Mouse (Mus musculus) heart, embryonic 12.5 days (tissue): ENCODE measurements at regions not wholly inside any gene's neighbourhood (a gene's known extent, or its start where the extent isn't known, plus 50 kb on each side); places are given as distances from the start of the nearest gene placed in this dataset.

Experiments used
- ATAC-seq: fragments of 200-750 bp; cut with Nextera tagmentation; 2 replicates; pipeline ENCODE4 v1.8.0; 2017; ENCODE audit warnings: moderate TSS enrichment, moderate library complexity; ENCODE audit not compliant: insufficient number of reproducible peaks, low FRiP score
- H3K27ac ChIP-seq: fragments of 300-500 bp; sonication (generic); 2 replicates; pipeline ENCODE4 v1.5.1; 2016; ENCODE audit warnings: mild to moderate bottlenecking, moderate library complexity; ENCODE audit not compliant: poor library complexity, severe bottlenecking
- H3K27me3 ChIP-seq: fragments of 300-500 bp; sonication (generic); replicated peaks from 2 replicates; pipeline ENCODE4 v1.6.1; 2016; ENCODE audit warnings: mild to moderate bottlenecking, moderate library complexity
- H3K36me3 ChIP-seq: fragments of 300-500 bp; sonication (generic); 2 replicates; pipeline ENCODE4 v1.6.1; 2016; ENCODE audit warnings: mild to moderate bottlenecking, moderate library complexity
- H3K4me1 ChIP-seq: fragments of 300-500 bp; sonication (generic); replicated peaks from 2 replicates; pipeline ENCODE4 v1.6.1; 2016; ENCODE audit warnings: mild to moderate bottlenecking
- H3K4me2 ChIP-seq: fragments of 300-500 bp; sonication (generic); 2 replicates; pipeline ENCODE4 v1.6.1; 2016; ENCODE audit warnings: mild to moderate bottlenecking, moderate library complexity
- H3K4me3 ChIP-seq: fragments of 300-500 bp; sonication (generic); 2 replicates; pipeline ENCODE4 v1.5.1; 2016; ENCODE audit warnings: mild to moderate bottlenecking
- H3K9ac ChIP-seq: fragments of 300-500 bp; sonication (generic); 2 replicates; pipeline ENCODE4 v1.6.1; 2016; ENCODE audit warnings: mild to moderate bottlenecking, moderate library complexity
- H3K9me3 ChIP-seq: fragments of 300-500 bp; sonication (generic); replicated peaks from 2 replicates; pipeline ENCODE4 v1.6.1; 2016; ENCODE audit warnings: mild to moderate bottlenecking, moderate library complexity
- WGBS: fragments of 180-500 bp; shearing (Covaris S2); methylation state at CpG from one replicate; pipeline ENCODE4 v1.1.7; 2016; 5-methylcytosine and 5-hydroxymethylcytosine counted together

- Histone ChIP-seq H3K9me3 (no peaks in the 10 kb centered on the region), H3K4me1 (peaks cover 7% of the 10 kb centered on the region; the same call in 1 of the 2 replicates), H3K27me3 (no peaks in the 10 kb centered on the region), H3K36me3 (no peaks in the 10 kb centered on the region), H3K9ac (no peak overlapping the region), H3K27ac (no peak overlapping the region), H3K4me2 (no peak overlapping the region), H3K4me3 (no peak overlapping the region)
- WGBS = 60% methylated on average over 4 of the region's 4 CpGs
- ATAC-seq = no peak
These were observed 95.2 kb upstream of the Fyn start for GRCm38 (mm10) chr10:39273426-39273825.

GRCm38 (mm10) chr10:39272387-39272949 lies 96.2 kb upstream of the Fyn start:
- Histone ChIP-seq H3K4me3 (no peak overlapping the region), H3K9ac (no peak overlapping the region), H3K27me3 (no peaks in the 10 kb centered on the region), H3K4me1 (peaks cover 7% of the 10 kb centered on the region; the same call in 1 of the 2 replicates), H3K9me3 (no peaks in the 10 kb centered on the region), H3K27ac (no peak overlapping the region), H3K4me2 (no peak overlapping the region), H3K36me3 (no peaks in the 10 kb centered on the region)
- ATAC-seq = no peak
- WGBS = 72% methylated on average over 6 of the region's 6 CpGs

GRCm38 (mm10) chr10:39270406-39270805 lies 98.2 kb upstream of the Fyn start:
- ATAC-seq = no peak
- Histone ChIP-seq H3K4me2 (no peak overlapping the region), H3K36me3 (no peaks in the 10 kb centered on the region), H3K27me3 (no peaks in the 10 kb centered on the region), H3K4me1 (peaks cover 17% of the 10 kb centered on the region), H3K4me3 (no peak overlapping the region), H3K9ac (no peak overlapping the region), H3K9me3 (no peaks in the 10 kb centered on the region), H3K27ac (no peak overlapping the region)
- 77% methylated on average over 3 of the region's 3 CpGs for WGBS

GRCm38 (mm10) chr10:39267236-39267635 lies 101.4 kb upstream of the Fyn start:
- no peaks in the 10 kb centered on the region for H3K36me3 ChIP-seq
- WGBS = 86% methylated on average over 6 of the region's 6 CpGs
- 0 out of 2 replicates have a peak overlapping the region, but pooled peaks have one; percentile 33 for H3K27ac ChIP-seq
- H3K4me1 ChIP-seq = peaks cover 19% of the 10 kb centered on the region
- H3K9ac ChIP-seq = no peak overlapping the region
- H3K27me3 ChIP-seq = no peaks in the 10 kb centered on the region
- no peaks in the 10 kb centered on the region for H3K9me3 ChIP-seq
- H3K4me3 ChIP-seq = no peak overlapping the region
- no peak overlapping the region for H3K4me2 ChIP-seq
- ATAC-seq = no peak

- Histone ChIP-seq H3K4me2 (no peak overlapping the region), H3K27me3 (no peaks in the 10 kb centered on the region), H3K9me3 (no peaks in the 10 kb centered on the region), H3K9ac (no peak overlapping the region), H3K36me3 (no peaks in the 10 kb centered on the region), H3K4me3 (no peak overlapping the region), H3K4me1 (peaks cover 25% of the 10 kb centered on the region), H3K27ac (peak overlapping the region; percentile 67)
- 36% methylated on average over 5 of the region's 5 CpGs for WGBS
- peak; percentile 85 for ATAC-seq
These were observed 102.2 kb upstream of the Fyn start for GRCm38 (mm10) chr10:39266482-39266881.

GRCm38 (mm10) chr10:39262466-39262865 lies 98.9 kb upstream of the Ccn6 start:
- 17% methylated on average over 7 of the region's 7 CpGs for WGBS

GRCm38 (mm10) chr10:39261174-39262145 lies 97.9 kb upstream of the Ccn6 start:
- ATAC-seq = no peak
- Histone ChIP-seq H3K9ac (no peak overlapping the region), H3K27me3 (no peaks in the 10 kb centered on the region), H3K9me3 (no peaks in the 10 kb centered on the region), H3K27ac (no peak overlapping the region), H3K4me2 (no peak overlapping the region), H3K4me1 (peaks cover 19% of the 10 kb centered on the region), H3K36me3 (no peaks in the 10 kb centered on the region), H3K4me3 (no peak overlapping the region)
- 64% methylated on average over 8 of the region's 8 CpGs for WGBS

More at GRCm38 (mm10) chr10:39262466-39262865, 98.9 kb upstream of the Ccn6 start:
- Histone ChIP-seq H3K9ac (no peak overlapping the region), H3K27ac (0 out of 2 replicates have a peak overlapping the region, but pooled peaks have one; percentile 46), H3K27me3 (no peaks in the 10 kb centered on the region), H3K4me1 (peaks cover 25% of the 10 kb centered on the region), H3K9me3 (no peaks in the 10 kb centered on the region), H3K36me3 (no peaks in the 10 kb centered on the region), H3K4me2 (peak overlapping the region; percentile 42), H3K4me3 (no peak overlapping the region)
- no peak for ATAC-seq

- Histone ChIP-seq H3K27ac (no peak overlapping the region), H3K4me1 (peaks cover 14% of the 10 kb centered on the region), H3K4me3 (no peak overlapping the region), H3K36me3 (no peaks in the 10 kb centered on the region), H3K27me3 (no peaks in the 10 kb centered on the region), H3K4me2 (no peak overlapping the region), H3K9ac (no peak overlapping the region), H3K9me3 (no peaks in the 10 kb centered on the region)
- no peak for ATAC-seq
- 83% methylated on average over 6 of the region's 6 CpGs for WGBS
These were observed 96.5 kb upstream of the Ccn6 start for GRCm38 (mm10) chr10:39260061-39260460.

- 76% methylated on average over 2 of the region's 2 CpGs for WGBS
These were observed 94.0 kb upstream of the Ccn6 start for GRCm38 (mm10) chr10:39257371-39258154.

GRCm38 (mm10) chr10:39254561-39254960 lies 91.0 kb upstream of the Ccn6 start:
- Histone ChIP-seq H3K4me3 (no peak overlapping the region), H3K4me2 (no peak overlapping the region), H3K9ac (no peak overlapping the region), H3K36me3 (no peaks in the 10 kb centered on the region), H3K27ac (no peak overlapping the region), H3K27me3 (no peaks in the 10 kb centered on the region), H3K9me3 (no peaks in the 10 kb centered on the region), H3K4me1 (no peaks in the 10 kb centered on the region)
- ATAC-seq = no peak
- WGBS = 58% methylated on average over 2 of the region's 2 CpGs

More at GRCm38 (mm10) chr10:39257371-39258154, 94.0 kb upstream of the Ccn6 start:
- Histone ChIP-seq H3K4me2 (no peak overlapping the region), H3K4me1 (peaks cover 9% of the 10 kb centered on the region), H3K27ac (no peak overlapping the region), H3K27me3 (no peaks in the 10 kb centered on the region), H3K4me3 (no peak overlapping the region), H3K9ac (no peak overlapping the region), H3K9me3 (no peaks in the 10 kb centered on the region), H3K36me3 (no peaks in the 10 kb centered on the region)
- no peak for ATAC-seq

- Histone ChIP-seq H3K27me3 (no peaks in the 10 kb centered on the region), H3K27ac (no peak overlapping the region), H3K4me1 (no peaks in the 10 kb centered on the region), H3K36me3 (no peaks in the 10 kb centered on the region), H3K9me3 (no peaks in the 10 kb centered on the region), H3K9ac (no peak overlapping the region), H3K4me2 (no peak overlapping the region), H3K4me3 (no peak overlapping the region)
- WGBS = 73% methylated on average over 3 of the region's 3 CpGs
- no peak for ATAC-seq
These were observed 86.4 kb upstream of the Ccn6 start for GRCm38 (mm10) chr10:39250039-39250438.
